ENCODE assay signal across 11 mouse cellular contexts in the genomic region with DNA sequence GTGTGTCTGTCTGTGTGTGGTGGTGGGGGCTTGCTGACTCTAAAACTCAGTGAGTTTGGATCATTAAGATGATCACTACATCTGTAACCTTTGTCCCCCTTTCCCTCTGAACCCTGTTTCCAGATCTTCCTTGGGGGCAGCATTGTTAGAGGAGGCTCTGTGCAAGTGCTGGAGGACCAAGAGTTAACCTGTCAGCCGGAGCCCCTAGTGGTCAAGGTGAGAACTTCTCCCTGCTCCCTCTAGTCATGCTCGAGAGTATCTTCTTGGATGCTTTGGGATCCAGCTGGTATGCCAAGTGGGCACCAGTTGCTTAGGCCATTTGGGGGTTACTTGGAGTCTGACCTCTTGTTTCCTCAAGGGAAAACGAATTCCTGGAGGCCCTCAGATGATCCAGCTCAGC. TPM values are rescaled to one million over a fixed set of nuclear protein-coding genes. Genes with fewer than 3 reads are reported as not detected.
A peak's percentile ranks its signal among the peaks of the same experiment; 100 is the strongest.
DNase-seq lines count a peak whose midpoint lies in the region; ATAC-seq and TF ChIP-seq lines count a peak whose summit lies in the region.
"Not testable (repeated sequence)": the region's sequence is repeated elsewhere in the genome, so short reads cannot be mapped to it uniquely, and the experiment has no call there.
"Had no signal": no experiment of that assay in that cellular context is flagged by ENCODE, and none has a peak within 500 bp of the region (broad histone marks: within the 10 kb centered on the region; RNA-seq: fewer than 3 reads in every experiment).

No protein-coding gene starts in this region.

- not testable (repeated sequence) for H3K4me2 ChIP-seq in lung, postnatal 0 days (replicated peaks; ENCODE audit: low read depth, low read length)

- peak; percentile 47 for TF ChIP-seq CTCF in heart, adult 2 months (IDR thresholded peaks at IDR 0.05)
- TF ChIP-seq CTCF in kidney, adult 2 months (conservative IDR thresholded peaks at IDR 0.05; ENCODE audit: insufficient read depth, insufficient read length, low read depth, low read length), result peak; percentile 44
- TF ChIP-seq CTCF in lung, postnatal 0 days (IDR thresholded peaks at IDR 0.05), result peak; percentile 62

- H3K79me2 ChIP-seq in heart, adult 2 months (replicated peaks; ENCODE audit: control insufficient read depth, insufficient read depth, low read length), result not testable (repeated sequence)

- H3K36me3 ChIP-seq in heart, adult 2 months (ENCODE audit: control insufficient read depth, insufficient read depth, low read length); kidney, adult 2 months (ENCODE audit: control insufficient read depth, insufficient read depth, low read length); lung, postnatal 0 days (ENCODE audit: insufficient read depth, low read length): not testable (repeated sequence)

- not testable (repeated sequence) for H3K9ac ChIP-seq in heart, adult 2 months (ENCODE audit: low read depth, low read length); lung, postnatal 0 days (replicated peaks; ENCODE audit: low read depth)

- 22% methylated on average over 3 of the region's 3 CpGs for WGBS in heart, adult 2 months
- WGBS in kidney, adult 2 months, result 9% methylated on average over 3 of the region's 3 CpGs
- WGBS in lung, postnatal 0 days, result 17% methylated on average over 3 of the region's 3 CpGs

- H3K4me1 ChIP-seq in heart, adult 2 months (ENCODE audit: control insufficient read depth, insufficient read depth, low read length); kidney, adult 2 months (ENCODE audit: control insufficient read depth, insufficient read depth, low read length); lung, postnatal 0 days (ENCODE audit: insufficient read depth, low read depth, low read length): not testable (repeated sequence)

- H3K9me3 ChIP-seq in lung, postnatal 0 days (ENCODE audit: low read length), result not testable (repeated sequence)

- not testable (repeated sequence) for TF ChIP-seq EP300 in heart, adult 2 months (IDR thresholded peaks at IDR 0.05; ENCODE audit: insufficient read depth, low read depth, low read length); lung, postnatal 0 days (IDR thresholded peaks at IDR 0.05)

- peak; percentile 52; the same call in 1 of the 2 replicates for ATAC-seq in lung, postnatal 0 days

- H3K27ac ChIP-seq in heart, adult 2 months; kidney, adult 2 months (ENCODE audit: insufficient read depth, low read depth, low read length); lung, postnatal 0 days (ENCODE audit: low read length): not testable (repeated sequence)

- H3K4me3 ChIP-seq in heart, adult 2 months; kidney, adult 2 months (ENCODE audit: insufficient read depth, low read depth, low read length); lung, postnatal 0 days (ENCODE audit: low read depth, low read length): not testable (repeated sequence)

- TF ChIP-seq POLR2A in heart, adult 2 months (IDR thresholded peaks at IDR 0.05; ENCODE audit: insufficient read depth, low read depth, low read length); kidney, adult 2 months (IDR thresholded peaks at IDR 0.05; ENCODE audit: low read depth, low read length): not testable (repeated sequence)

- peak; percentile 4 for DNase-seq in MN1 (ENCODE audit: low spot score)
- DNase-seq in cerebellum, adult 8-10 months, result peak; percentile 5
- DNase-seq in heart, adult 2 months; lung, postnatal 0 days (ENCODE audit: low spot score): not testable (repeated sequence)
- peak; percentile 60 for DNase-seq in kidney, adult 2 months
- peak; percentile 27 for DNase-seq in left cerebral cortex, postnatal 4 days
- DNase-seq in right cerebral cortex, postnatal 10 days (ENCODE audit: low spot score in 2 of 2), result peak; percentile 32 to 34
- DNase-seq in thymus, postnatal 36 days, result peak; percentile 9 to 15

- intact Hi-C loops in heart, adult 2 months (cut with DNase I), result not testable (repeated sequence)
- intact Hi-C loops in left cerebral cortex, postnatal 4 days (cut with DNase I), result loop anchor here (5.0 kb wide), 1 partner anchor 244 kb away; no protein-coding TSS in a partner anchor

- not testable (repeated sequence) for H3K27me3 ChIP-seq in heart, adult 2 months (ENCODE audit: control insufficient read depth, insufficient read depth, low read length); kidney, adult 2 months (replicated peaks; ENCODE audit: control insufficient read depth, insufficient read depth, low read length); lung, postnatal 0 days (replicated peaks; ENCODE audit: insufficient read depth, low read length)

RNA-seq across cellular contexts. Expression of a gene that starts 10.0 kb away (rescaled TPM):
- 10 to 100 TPM; 12.4 to 19.0 TPM for total RNA-seq in heart, adult 2 months (2021)
- 4.1 and 6.8 TPM in 2 replicates for polyA plus RNA-seq in heart, adult 2 months (2012; rRNA removed)
- 22.6 and 26.7 TPM in 2 replicates for polyA plus RNA-seq in kidney, adult 2 months (2012; rRNA removed)
- total RNA-seq in left cerebral cortex, postnatal 4 days (2021), result 1 to 10 TPM in 1 of 2 experiments, not detected in 1; 1.1 TPM
- 7.8 and 8.5 TPM in 2 replicates for polyA plus RNA-seq in lung, postnatal 0 days (2015; fragmentation: Nextera tagmentation; extraction: Ambion mirVana)
- polyA plus RNA-seq: hindbrain, embryonic 12.5 days; midbrain, embryonic 13.5 days; neural tube, embryonic 12.5 days had no signal

RNA-seq across cellular contexts. Expression of a gene that starts 44.7 kb away (rescaled TPM):
- 1 to 10 TPM; 2.0 to 2.1 TPM for total RNA-seq in heart, adult 2 months (2021)
- polyA plus RNA-seq in heart, adult 2 months (2012; rRNA removed), result 1.6 and 1.9 TPM in 2 replicates
- polyA plus RNA-seq in kidney, adult 2 months (2012; rRNA removed), result 15.3 and 15.9 TPM in 2 replicates
- total RNA-seq in left cerebral cortex, postnatal 4 days (2021), result 1 to 10 TPM; 2.3 to 2.9 TPM
- polyA plus RNA-seq in lung, postnatal 0 days (2015; fragmentation: Nextera tagmentation; extraction: Ambion mirVana), result 16.9 and 19.5 TPM in 2 replicates
